Mouse (Mus musculus): ENCODE data around the gene Pold2.
"Not testable (repeated sequence)": the region's sequence is repeated elsewhere in the genome, so short reads cannot be mapped to it uniquely, and the experiment has no call there.

The Pold2 gene

DNA sequence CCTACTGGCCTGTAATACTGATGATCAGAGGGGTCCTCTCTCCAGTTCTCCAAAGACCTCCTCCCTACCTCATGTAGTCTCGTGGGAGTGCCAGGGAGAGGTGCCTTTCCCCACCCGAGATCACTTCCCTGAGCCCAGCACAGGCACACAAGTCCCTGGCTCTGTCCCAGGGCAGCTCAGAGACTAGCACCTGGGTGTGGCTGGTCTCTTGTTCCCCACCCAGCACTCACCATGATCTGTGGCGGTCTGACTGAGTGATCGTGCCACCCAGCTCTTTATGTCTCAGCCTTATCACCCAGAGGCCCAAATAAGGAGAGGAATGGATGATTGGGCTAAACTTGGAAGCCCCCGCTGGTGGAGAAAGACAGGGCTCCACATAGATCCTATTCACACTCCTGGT is 20.4 kb upstream of the Pold2 start, which contains the start of gene Myl7:
Gene Myl7, minus strand, starts transcription at position 252 of the 400 bp plus-strand sequence.
- DNase-seq (ENCODE audit: low read depth, low spot score), result no peak

DNA sequence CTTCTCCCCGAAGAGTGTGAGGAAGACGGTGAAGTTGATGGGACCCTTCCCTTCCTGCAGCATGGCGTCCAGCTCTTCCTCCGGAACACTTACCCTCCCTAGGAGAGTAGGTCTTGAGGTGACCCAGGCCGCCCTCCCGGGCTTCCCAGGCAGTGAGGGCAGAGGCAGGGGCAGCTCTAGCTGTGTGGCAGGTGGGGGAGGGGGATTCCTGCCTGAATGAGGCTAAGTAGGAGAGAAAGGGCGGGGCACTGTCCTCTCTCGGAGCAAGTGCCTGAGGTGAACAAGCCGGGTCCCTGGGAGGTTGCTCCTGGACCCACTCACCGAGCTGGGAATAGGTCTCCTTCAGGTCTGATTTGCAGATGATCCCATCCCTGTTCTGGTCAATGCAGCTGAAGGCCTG is 19.7 kb upstream of the Pold2 start:
- DNase-seq (ENCODE audit: low read depth, low spot score), result no peak

DNA sequence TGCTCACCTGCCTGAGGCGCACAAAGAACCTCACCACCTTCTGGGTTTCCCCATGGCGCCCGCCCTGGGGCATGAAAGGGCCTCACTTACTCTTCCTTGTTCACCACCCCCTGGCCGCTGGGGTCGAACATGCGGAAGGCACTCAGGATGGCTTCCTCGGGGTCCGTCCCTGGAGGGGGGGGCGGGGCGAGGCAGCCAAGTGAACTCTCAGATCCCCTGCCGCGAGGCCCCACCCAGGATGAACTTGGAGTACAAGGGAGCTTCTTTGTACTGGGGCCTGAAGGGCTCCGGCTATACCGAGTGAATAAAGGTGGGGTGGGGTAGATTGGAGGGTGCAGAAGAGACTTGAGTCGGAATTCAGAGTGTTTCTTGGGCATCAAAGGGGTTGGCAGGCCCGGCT is 19.1 kb upstream of the Pold2 start:
- no peak for DNase-seq (ENCODE audit: low read depth, low spot score)

DNA sequence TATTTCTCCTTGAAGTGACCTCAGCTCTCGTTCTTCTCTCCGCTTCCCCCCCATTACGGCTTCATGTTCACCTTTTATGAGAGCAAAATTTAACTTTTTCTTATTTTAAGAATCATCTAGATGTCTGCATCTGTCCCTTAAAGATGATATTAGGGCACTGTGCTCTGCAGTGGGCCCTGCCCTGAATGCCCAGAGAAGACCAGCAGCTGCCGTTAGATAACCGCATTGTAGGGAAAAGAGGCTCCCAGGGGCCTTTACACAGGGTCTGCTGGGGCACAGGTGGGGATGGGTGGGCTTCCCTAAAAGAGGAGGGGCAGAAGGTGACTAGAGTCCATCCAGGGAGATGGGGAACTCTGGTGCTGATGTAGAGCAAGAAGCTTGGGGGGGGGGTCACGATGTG is 15.7 kb upstream of the Pold2 start:
- DNase-seq (ENCODE audit: low read depth, low spot score), result no peak

DNA sequence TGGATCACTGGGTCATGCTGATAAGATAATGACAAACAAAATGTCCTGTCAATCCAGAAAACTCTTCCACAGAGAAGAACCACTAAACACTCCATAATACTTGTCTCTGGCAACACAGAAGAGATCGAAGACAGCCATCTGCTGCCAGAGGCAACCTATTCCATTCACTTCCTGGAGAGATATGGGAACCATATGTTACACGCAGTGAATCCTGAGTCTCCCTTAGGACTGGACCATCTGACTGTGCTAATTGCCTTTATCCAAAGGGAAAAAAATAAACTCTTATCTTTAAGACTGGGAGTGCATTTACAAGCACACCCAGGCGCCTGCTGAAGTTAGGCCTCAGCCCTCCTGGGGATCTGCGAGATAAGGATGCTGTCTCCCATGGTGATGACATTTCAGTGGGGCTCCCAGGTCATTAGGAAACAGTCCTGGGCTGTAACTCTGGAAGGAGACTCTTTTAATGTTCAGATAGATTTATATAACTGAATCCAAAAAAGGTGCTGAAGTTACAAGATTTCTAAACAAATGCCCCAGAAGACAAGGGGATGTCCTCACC is 14.8 kb upstream of the Pold2 start:
- no peak for DNase-seq (ENCODE audit: low read depth, low spot score)

DNA sequence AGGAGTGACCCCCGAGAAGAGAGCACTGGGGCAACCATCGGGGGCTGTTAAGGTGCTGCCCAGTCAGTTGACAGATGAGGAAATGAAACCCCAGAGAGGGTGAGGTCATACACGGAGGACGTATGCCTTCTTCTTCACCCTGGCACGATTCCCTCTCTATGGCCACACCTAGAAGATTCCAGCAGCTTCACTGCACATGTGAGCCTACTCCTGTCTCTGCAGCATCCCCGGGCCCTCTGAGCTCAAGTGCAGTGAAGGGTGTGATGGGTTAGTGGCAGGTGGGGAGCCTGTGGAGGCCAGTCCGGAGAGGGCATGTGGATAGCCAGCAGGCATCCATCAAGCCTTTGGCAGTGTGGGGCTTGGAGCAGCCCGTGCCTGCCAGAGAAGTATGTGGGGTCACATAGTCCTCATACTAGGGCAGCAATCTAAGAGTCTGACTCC is 14.1 kb upstream of the Pold2 start:
- DNase-seq (ENCODE audit: low read depth, low spot score), result no peak

DNA sequence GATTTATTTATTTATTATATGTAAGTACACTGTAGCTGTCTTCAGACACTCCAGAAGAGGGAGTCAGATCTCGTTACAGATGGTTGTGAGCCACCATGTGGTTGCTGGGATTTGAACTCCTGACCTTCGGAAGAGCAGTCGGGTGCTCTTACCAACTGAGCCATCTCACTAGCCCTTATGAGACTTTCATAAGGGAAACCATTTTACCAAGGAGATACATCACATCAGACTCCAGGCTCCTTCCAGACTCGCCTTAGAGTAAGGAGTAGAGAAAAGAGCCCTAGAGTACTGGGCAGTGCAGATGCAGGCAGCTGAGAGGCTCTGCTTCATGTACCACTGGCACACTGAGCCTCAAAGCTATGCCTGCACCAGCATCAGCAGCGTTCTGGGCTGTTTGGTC is 10.5 kb upstream of the Pold2 start:
- not testable (repeated sequence) for DNase-seq (ENCODE audit: low read depth, low spot score)

DNA sequence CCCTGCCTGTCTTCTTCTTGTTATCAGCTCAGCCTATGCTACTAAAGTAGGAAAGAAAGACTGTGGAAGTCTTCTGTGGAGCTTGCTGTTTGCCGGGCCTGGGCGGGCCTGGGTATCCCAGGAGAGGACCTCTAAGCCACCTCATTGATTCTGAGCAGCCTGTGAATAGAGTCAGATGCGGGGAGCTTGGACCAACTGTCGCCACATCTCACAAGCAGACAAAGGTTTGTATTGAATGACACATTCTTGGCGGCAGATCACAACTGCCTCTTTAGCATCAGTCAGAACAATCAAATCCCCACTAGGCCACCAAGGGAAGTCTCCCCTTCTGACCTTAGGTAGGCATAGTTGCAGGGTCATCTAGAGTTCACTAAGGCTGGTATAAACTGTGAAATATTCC is 9.2 kb upstream of the Pold2 start:
- DNase-seq (ENCODE audit: low read depth, low spot score), result no peak

DNA sequence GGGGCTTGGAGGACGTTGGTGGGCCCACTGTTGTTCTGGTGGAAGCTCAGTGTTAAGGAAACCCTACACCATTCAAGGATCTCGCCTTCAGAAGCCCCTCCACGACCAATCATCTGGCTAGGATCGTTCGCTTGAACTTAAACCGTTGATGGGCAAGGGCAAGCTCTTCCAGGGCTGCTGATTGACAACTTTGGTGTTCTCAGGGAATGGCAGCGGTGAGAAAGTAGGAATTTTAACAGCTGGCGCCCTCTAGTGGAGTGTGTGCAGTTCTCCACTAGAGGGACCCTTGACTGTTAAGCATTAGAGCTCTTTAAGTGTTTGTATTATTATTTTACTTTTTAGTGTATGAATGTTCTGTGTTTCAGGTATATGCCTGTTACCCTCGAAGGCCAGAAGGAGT is 8.1 kb upstream of the Pold2 start:
- DNase-seq (ENCODE audit: low read depth, low spot score), result peak; percentile 79

DNA sequence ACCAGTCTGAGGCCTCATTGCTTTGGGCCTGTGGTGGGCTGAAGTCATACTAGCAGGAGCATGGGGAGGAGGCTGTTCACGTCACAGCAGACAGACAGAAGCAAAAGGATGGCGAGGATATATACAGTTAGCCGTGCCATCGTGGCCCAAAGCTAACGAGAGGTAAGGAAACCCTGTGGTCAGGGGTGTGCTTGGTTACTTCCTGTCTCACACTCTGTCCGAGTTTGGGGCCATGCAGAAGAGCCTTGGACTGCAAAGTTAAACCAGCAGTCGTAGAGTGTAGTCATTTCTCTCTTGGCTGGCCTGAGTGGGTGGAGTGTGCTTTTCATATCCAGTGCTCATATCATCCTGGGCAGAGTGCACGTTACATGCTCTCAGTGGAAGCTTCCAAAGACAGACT is 4.4 kb upstream of the Pold2 start:
- DNase-seq (ENCODE audit: low read depth, low spot score), result no peak

DNA sequence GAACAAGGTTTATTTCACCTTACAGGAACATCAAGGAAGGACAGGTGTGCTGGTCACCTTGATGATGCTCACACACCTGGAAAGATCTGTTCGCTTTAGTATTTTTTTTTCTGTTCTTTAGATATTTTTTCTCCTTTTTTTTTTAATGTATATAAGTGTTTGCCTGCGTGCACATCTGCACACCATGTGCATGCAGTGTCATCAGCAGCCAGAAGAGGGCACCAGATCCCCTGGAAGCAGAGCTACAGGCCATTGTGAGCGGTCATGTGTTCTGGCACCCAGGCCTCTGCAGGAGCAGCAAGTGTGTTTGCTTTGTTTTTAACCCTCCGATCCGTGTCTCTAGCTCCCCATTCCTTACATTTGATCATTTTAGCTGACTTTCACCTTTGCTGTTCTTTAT is 1.8 kb upstream of the Pold2 start:
- DNase-seq (ENCODE audit: low read depth, low spot score), result peak; percentile 78

DNA sequence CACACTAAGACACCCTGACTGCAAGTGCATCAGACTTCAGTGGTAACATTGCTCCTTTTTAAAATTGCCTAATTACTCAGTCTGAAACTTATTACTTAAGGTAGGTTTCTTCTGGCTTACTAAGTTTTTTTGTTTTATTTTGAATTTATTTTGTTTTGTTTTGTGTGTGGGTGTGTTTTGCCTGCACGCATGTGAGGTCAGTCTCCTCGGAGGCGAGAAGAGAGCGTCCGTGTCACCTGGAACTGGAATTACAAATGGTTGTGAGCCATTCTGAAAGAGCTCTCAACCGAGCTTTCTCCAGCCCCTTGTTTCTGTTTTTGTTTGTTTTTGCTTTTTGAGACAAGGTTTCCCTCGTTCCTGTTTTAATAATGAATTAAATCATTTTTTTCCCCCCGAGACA is 569 bp upstream of the Pold2 start:
- no peak for DNase-seq (ENCODE audit: low read depth, low spot score)

DNA sequence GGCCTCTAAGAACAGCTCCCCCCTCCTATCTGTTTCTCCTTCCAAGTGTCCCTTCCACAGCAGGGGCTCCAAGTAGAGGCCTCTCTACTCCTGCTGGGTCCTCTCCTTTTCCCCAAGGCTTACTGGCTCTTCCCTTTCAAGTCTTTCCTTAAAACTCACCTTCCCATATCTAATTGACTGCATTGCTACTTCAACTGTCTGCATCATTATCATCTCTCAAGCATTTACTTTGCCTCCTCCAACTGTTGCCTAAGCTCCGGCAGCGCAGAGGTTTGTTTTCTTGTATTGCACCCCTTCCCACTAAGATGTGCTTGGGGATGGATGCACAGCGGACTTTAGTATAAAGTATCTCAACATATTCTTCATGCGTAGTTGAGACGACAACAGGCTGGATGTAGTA is 671 bp downstream of the Pold2 start:
- DNase-seq (ENCODE audit: low read depth, low spot score), result no peak

DNA sequence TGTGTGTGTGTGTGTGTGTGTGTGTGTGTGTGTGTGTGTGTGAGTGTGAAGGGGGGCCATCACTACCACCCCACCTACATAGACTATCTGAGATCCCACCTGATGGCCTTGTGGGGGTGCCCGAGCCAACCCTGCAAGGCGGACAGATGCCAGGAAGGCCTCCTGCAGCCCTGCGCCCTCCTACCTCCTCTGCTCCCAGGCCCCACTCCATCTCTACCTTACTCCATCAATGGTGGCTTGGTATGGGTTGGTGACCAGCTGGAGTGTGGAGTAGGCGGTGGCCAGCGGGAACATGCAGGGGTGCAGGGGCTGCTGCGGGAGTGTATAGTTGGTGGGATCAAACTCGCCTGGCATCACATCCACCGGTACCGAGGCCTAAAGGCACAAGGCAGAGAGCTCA is 4.9 kb downstream of the Pold2 start:
- no peak for DNase-seq (ENCODE audit: low read depth, low spot score)

DNA sequence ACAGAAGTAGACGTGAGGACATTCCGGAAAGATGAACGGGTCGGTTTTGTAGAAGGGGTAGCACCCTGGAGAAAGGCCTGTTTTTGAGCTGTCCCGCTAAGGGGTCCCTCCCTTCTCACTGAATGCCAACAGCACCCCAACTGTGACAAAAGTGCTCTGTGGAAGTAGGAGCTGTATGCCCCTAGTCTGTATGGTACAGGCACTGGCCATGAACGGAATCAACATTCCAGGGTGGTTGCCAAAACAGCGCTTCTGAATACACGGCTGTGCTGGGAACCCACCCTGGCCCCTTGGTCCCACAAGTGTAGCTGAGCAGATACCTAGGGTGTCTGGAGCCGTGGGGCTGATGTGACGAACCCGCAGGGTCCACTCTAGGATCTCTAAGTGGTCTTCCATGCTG is 5.4 kb downstream of the Pold2 start:
- DNase-seq (ENCODE audit: low read depth, low spot score), result no peak

DNA sequence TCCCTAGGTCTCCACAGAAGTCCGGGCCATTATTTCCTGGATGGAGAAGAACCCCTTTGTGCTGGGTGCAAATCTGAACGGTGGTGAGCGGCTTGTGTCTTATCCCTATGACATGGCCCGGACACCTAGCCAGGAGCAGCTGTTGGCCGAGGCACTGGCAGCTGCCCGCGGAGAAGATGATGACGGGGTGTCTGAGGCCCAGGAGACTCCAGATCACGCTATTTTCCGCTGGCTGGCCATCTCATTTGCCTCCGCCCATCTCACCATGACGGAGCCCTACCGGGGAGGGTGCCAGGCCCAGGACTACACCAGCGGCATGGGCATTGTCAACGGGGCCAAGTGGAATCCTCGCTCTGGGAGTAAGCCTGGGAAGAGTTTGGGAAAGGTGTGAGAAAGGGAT is 8.0 kb downstream of the Pold2 start:
- no peak for DNase-seq (ENCODE audit: low read depth, low spot score)

DNA sequence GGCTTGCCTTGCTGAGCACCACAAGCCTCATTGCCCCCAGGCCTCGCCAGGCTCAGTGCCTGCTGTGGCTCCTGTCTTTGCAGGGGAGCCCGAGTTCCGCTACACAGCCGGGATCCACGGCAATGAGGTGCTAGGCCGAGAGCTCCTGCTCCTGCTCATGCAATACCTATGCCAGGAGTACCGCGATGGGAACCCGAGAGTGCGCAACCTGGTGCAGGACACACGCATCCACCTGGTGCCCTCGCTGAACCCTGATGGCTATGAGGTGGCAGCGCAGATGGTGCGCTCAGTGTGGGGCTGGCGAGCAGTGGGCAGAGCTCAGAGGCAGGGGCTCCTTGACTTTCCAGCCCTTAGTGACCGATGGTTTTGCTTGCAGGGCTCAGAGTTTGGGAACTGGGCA is 8.8 kb downstream of the Pold2 start:
- DNase-seq (ENCODE audit: low read depth, low spot score), result no peak

DNA sequence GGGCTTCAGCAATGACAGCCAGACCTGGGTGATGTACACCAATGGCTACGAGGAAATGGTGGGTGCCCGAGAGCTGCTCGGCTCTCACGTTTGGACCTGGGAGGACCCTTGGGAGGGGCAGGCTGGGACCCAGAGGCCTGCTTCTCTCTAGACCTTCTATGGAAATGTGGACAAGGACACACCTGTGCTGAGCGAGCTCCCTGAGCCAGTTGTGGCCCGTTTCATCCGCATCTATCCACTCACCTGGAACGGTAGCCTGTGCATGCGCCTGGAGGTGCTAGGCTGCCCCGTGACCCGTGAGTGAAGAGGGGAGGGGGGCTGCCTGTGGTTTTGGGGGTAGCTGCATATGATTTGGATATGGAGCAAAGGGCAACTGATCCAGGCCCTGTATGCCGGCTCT is 9.8 kb downstream of the Pold2 start:
- no peak for DNase-seq (ENCODE audit: low read depth, low spot score)

DNA sequence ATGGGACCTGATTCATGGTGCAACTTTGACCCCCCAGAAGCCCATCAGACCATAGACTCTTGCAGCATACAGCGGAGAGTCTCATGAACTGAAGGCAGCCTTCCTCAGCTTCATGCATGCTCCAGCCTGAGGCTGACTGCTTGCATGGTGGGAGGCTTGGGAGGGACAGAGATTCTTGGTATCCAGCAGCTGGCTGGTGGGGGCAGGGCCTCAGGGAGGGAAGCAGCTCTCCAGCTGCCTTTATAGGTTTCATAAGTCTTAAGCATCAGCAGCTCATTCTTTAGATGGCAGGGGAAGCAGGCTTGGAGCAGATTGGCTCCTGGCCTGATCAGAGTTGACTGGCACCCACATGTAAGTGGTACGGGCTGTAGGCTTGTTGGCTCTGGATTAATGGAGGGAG is 10.9 kb downstream of the Pold2 start:
- DNase-seq (ENCODE audit: low read depth, low spot score), result no peak

DNA sequence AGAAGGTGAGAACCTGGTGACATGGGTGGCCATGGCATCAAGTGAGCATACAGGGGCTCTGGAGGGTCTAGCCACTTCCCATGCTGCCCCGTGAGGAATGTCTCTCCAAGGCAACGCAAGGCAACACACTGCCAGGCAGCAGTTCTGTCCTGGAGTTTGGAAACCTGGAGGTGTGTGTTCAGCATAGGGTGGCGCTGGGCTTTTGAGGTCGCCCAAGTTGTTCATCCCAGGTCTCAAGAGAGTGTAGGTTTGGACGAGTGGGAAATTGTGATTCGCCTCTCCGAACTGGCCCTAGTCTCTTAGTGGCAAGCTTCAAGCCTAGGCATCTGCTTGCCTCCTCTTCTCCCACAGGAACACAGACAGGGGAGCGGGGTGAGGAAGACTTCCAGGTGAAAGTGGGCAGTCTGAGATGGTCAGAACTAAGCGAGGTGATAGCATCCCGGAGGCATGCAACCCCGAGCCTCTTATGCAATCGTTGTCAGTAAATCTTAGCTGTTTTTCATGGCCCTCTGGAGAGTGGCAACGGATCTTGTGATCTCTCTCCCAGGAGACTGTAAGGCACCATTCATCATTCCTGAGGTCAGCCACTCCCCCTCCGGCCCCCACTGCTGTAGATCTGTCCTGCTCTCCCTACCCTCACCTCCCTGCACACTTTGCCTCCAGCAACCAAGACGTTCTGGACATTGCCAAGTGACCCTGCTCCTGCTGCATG is 15.5 kb downstream of the Pold2 start:
- peak; percentile 59 for DNase-seq (ENCODE audit: low read depth, low spot score)

DNA sequence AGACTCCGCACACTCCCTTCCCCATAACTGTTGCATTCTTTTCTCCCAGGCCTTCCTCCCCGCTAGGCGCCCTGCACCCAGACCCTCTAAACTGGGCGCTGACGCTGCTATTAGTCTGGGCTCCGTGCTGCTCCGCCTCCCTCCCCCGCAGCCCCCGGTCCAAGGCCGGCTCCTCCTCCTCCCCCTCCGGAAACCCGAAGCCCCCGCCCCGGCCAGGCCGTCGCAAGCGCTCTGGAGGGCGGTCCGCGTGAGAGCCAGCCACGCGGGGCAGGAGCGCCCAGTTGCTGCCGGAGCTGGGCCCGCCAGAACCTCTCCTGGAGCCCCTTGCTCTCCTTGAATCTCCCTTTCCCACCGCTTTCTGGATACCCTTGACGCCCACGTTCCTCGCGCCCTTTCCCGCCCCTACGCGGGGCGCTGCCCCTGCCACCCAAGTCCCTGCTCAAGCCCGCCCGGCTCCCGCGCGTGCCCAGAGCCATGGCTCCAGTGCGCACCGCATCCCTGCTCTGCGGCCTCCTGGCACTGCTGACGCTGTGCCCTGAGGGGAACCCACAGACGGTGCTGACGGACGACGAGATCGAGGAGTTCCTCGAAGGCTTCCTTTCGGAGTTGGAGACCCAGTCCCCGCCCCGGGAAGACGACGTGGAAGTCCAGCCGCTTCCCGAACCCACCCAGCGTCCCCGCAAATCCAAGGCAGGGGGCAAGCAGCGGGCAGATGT is 16.3 kb downstream of the Pold2 start, which contains the start of gene Aebp1:
Gene Aebp1, plus strand, starts transcription at position 270 of the 716 bp plus-strand sequence.
- DNase-seq (ENCODE audit: low read depth, low spot score), result peak; percentile 53

DNA sequence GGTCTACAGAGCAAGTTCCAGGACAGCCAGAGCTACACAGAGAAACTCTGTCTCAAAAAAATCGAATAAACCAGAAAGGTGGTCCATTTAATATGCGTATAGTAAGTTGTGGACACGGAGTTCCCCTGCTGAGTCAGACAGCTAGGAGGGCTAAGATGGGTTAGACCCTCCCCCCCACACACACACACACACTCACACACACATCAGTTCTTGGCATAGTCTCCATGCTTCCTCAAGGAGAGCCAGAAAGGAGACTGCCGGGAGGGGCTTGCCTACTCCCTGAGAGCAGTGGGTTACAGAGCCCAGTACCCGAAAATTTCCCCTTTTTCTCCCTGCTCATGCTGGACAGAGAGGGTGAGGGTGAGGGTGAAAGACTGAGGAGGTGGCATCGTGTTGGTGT is 17.5 kb downstream of the Pold2 start:
- DNase-seq (ENCODE audit: low read depth, low spot score), result no peak
